Mouse (Mus musculus): ENCODE data around the gene Vcam1. TPM values are rescaled to one million over a fixed set of nuclear protein-coding genes. Genes with fewer than 3 reads are reported as not detected.

Gene Vcam1
- total RNA-seq (2021), result 10 to 100 TPM; 17.3 to 17.9 TPM
- long read RNA-seq, experiment 1, transcript Vcam1-201 (9 exons, 3,469 nt), result major isoform, 32 of 38 reads
- long read RNA-seq, experiment 1, partial matches to known transcripts, result 5 of 38 reads
- long read RNA-seq, experiment 1, other reads (novel, unspliced or antisense), result 1 of 38 reads
- long read RNA-seq, experiment 2, transcript Vcam1-201 (9 exons, 3,469 nt), result major isoform, 17 of 26 reads
- long read RNA-seq, experiment 2, partial matches to known transcripts, result 7 of 26 reads
- long read RNA-seq, experiment 2, other reads (novel, unspliced or antisense), result 1 of 26 reads

- DNase-seq (ENCODE audit: low spot score in 2 of 2), result peak in 1 of 2 experiments; percentile 13
Measured at GRCm38 (mm10) chr3:116129259-116129738, at the start of gene Vcam1. Gene Vcam1, minus strand, starts transcription at chr3:116129688.

GRCm38 (mm10) chr3:116175106-116175505, 45.6 kb upstream of the Vcam1 start:
- no peak for DNase-seq (ENCODE audit: low spot score in 2 of 2)

- no peak for DNase-seq (ENCODE audit: low spot score in 2 of 2)
Measured at GRCm38 (mm10) chr3:116171461-116171860, 42.0 kb upstream of the Vcam1 start.

- DNase-seq (ENCODE audit: low spot score in 2 of 2), result no peak
Measured at GRCm38 (mm10) chr3:116168056-116168455, 38.6 kb upstream of the Vcam1 start.

- DNase-seq (ENCODE audit: low spot score in 2 of 2), result no peak
Measured at GRCm38 (mm10) chr3:116166296-116166695, 36.8 kb upstream of the Vcam1 start.

- DNase-seq (ENCODE audit: low spot score in 2 of 2), result no peak
Measured at GRCm38 (mm10) chr3:116165030-116165429, 35.5 kb upstream of the Vcam1 start.

GRCm38 (mm10) chr3:116163517-116163916, 34.0 kb upstream of the Vcam1 start:
- DNase-seq (ENCODE audit: low spot score in 2 of 2), result peak in 1 of 2 experiments; percentile 12

- DNase-seq (ENCODE audit: low spot score in 2 of 2), result no peak
Measured at GRCm38 (mm10) chr3:116162097-116162666, 32.7 kb upstream of the Vcam1 start.

GRCm38 (mm10) chr3:116159376-116159775, 29.9 kb upstream of the Vcam1 start:
- DNase-seq (ENCODE audit: low spot score in 2 of 2), result no peak

GRCm38 (mm10) chr3:116157447-116157990, 28.0 kb upstream of the Vcam1 start:
- no peak for DNase-seq (ENCODE audit: low spot score in 2 of 2)

- DNase-seq (ENCODE audit: low spot score in 2 of 2), result no peak
Measured at GRCm38 (mm10) chr3:116150056-116150632, 20.7 kb upstream of the Vcam1 start.

- no peak for DNase-seq (ENCODE audit: low spot score in 2 of 2)
Measured at GRCm38 (mm10) chr3:116149096-116149495, 19.6 kb upstream of the Vcam1 start.

GRCm38 (mm10) chr3:116148676-116149075, 19.2 kb upstream of the Vcam1 start:
- no peak for DNase-seq (ENCODE audit: low spot score in 2 of 2)

GRCm38 (mm10) chr3:116141226-116141625, 11.7 kb upstream of the Vcam1 start:
- DNase-seq (ENCODE audit: low spot score in 2 of 2), result no peak

- no peak for DNase-seq (ENCODE audit: low spot score in 2 of 2)
Measured at GRCm38 (mm10) chr3:116139000-116139399, 9.5 kb upstream of the Vcam1 start.

GRCm38 (mm10) chr3:116138081-116138480, 8.6 kb upstream of the Vcam1 start:
- no peak for DNase-seq (ENCODE audit: low spot score in 2 of 2)

GRCm38 (mm10) chr3:116133363-116133762, 3.9 kb upstream of the Vcam1 start:
- DNase-seq (ENCODE audit: low spot score in 2 of 2), result no peak

- no peak for DNase-seq (ENCODE audit: low spot score in 2 of 2)
Measured at GRCm38 (mm10) chr3:116130711-116131110, 1.2 kb upstream of the Vcam1 start.

- DNase-seq (ENCODE audit: low spot score in 2 of 2), result no peak
Measured at GRCm38 (mm10) chr3:116129841-116130595, 530 bp upstream of the Vcam1 start.

- no peak for DNase-seq (ENCODE audit: low spot score in 2 of 2)
Measured at GRCm38 (mm10) chr3:116128311-116129204, 930 bp downstream of the Vcam1 start.

All from left cerebral cortex, adult 18-20 months (tissue).